Mouse (Mus musculus): ENCODE measurements around the gene Col1a1.

Gene Col1a1

DNA sequence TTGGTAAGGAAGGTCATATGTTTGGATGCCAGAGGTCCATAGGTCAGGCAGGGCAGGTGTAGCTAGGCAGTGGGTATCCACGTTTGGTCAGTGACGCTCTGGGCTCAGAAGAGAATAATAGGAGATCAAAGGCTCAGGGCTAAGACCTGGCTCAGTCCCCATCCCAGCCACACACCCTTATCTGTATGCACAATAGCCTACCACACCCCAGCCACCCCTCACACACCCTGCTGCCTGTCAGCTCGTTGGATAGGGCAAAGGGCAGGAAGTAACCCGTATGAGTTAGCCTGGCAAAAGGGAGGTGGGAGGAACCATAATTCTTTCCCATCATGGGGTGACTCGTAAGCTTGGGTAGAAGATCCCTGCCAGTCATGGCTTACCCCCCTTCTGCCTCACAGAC lies 61.6 kb downstream of the Col1a1 start:
- no peak for DNase-seq

DNA sequence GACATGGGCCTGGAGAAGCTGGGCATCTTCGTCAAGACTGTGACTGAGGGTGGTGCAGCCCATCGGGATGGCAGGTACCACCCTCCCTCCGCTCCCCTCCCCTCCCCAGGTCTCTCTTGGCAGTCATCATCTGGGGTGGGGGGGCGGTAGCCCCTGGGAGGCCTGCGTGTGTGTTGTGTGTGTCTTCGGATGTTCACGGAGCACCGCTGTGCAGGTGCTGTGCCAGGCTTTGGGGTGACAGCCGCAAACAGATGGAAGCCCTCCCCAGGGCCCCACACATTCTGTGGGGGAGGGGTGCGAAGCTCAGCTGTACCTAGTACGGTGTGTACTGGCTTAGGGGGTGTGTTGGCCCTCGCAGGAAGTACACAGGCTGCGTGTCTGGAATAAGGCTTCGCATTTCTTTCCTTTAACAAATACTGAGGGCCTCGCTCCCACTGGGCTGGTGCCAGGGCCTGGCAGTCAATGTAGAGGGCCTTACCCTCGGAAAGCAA lies 62.1 kb downstream of the Col1a1 start:
- no peak for DNase-seq

DNA sequence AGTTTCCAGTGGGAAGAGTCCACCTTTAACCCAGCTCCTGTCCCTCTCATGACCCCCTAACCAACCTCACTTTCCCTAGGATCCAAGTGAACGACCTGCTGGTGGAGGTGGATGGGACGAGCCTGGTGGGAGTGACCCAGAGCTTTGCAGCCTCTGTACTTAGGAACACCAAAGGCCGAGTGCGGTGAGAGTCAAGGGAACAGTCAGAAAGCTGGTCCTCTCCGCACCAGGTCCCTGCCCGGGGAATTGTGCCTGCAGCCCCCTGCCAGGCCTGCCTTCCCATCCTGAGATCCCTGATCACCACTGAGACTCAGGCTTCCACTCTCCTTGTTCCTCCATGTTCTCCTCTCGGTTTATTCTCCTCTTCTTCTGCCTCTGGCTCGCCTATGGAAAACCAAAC lies 64.1 kb downstream of the Col1a1 start:
- DNase-seq = no peak

DNA sequence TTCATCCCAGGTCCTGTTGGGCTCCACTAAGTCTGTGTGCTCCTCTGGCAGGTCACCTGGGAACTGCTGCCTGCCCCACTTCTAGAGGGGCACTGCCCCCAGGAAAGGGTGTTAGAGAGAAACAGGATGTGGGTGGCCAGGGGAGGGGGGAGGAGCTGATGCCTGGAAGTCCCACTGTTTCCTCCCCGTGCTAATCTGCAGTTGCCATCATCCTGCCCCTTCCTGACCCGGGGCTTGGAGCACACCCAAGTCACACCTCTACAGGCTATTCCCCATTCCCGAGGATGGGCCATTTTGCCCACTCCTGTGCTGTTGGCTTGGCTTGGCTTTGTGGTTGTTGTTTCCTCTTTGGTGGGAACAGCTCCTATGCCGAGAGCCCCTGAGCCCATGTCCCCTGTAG lies 64.5 kb downstream of the Col1a1 start:
- peak; percentile 48 for DNase-seq

DNA sequence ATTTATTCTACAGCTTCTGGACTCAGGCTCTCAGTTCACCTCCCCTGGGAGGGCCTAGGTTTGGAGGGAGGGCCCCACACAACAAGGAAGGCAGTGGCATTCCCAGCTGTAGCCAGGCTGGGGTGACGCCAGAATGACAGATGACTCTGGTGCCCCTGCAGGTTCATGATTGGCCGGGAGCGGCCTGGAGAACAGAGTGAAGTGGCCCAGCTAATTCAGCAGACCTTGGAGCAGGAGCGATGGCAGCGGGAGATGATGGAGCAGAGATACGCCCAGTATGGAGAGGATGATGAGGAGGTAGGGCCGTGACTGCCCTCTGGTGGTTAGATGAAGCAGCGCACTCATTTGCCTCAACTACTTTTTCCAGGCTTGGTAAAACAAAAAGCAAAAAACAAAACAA lies 65.0 kb downstream of the Col1a1 start:
- DNase-seq = peak; percentile 88

DNA sequence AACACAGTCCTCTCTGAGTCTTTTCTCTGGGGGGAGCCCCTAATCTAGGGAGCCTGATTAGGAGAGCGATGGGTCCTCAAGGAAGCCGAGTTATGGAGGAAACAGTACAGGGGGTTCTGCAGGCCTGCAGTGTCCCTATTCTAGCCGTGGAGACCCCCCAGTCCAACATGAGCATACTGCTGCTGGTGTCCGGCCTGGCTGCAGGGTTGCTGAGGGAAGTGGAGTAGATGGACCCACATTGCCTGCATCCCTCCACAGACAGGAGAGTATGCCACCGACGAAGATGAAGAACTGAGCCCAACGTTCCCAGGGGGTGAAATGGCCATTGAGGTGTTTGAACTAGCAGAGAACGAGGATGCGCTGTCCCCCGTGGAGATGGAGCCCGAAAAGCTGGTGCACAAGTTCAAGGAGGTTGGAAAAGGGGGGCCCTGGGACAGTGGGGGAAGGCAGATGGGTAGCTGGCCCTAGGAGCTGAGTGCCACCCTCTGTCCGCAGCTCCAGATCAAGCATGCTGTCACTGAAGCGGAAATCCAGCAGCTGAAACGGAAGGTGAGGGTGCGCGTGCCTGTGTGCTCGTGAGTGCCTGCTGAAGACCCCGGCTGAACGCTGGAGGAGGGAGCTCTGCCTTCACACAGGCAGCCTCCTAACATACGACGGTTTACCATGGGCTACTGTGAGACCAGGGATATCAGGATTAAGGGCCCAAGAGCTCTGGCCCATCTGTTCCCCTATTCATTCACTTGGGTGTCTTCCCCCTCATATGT lies 65.7 kb downstream of the Col1a1 start:
- no peak for DNase-seq
